Mouse (Mus musculus) erythroblast, embryonic 14.5 days (primary cell): ENCODE data around the gene Itga2b.

Experiments used
- GATA1 ChIP-seq: IDR thresholded peaks from 2 replicates; pipeline ENCODE4 v1.6.1; 2012; ENCODE audit warnings: low read length, inconsistent platforms, mixed read lengths
- TAL1 ChIP-seq: IDR thresholded peaks from 3 replicates; pipeline ENCODE4 v1.6.1; 2012; ENCODE audit warnings: low read length, inconsistent platforms, mixed read lengths

DNA sequence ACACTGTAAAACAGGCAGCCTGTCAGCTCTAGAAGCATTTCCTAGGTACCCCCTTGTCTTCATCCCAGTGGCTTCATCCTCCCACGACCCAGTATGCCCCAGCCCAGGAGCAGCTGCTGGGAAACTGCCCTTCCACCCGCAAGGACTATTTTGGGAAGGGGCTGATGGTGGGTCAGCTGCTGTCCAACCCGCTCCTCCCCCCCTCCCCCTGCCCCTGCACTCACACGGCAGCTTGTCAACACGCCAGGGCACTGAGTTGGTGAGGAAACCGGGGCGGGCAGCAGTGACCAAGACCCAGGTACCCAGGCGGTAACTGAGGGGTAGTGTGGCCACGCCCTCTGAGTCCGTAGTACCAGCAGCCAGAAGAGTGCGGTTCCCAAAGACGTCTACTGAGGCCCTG, 26.2 kb downstream of the Itga2b start:
- TF ChIP-seq GATA1: no peak
- TF ChIP-seq TAL1: no peak
